Mouse (Mus musculus): ENCODE measurements around the gene Zbtb41. TPM values are rescaled to one million over a fixed set of nuclear protein-coding genes. Genes with fewer than 3 reads are reported as not detected.

Gene Zbtb41
- total RNA-seq, 2 experiments from 2014 or later: 14.3 to 15.3 TPM

DNA sequence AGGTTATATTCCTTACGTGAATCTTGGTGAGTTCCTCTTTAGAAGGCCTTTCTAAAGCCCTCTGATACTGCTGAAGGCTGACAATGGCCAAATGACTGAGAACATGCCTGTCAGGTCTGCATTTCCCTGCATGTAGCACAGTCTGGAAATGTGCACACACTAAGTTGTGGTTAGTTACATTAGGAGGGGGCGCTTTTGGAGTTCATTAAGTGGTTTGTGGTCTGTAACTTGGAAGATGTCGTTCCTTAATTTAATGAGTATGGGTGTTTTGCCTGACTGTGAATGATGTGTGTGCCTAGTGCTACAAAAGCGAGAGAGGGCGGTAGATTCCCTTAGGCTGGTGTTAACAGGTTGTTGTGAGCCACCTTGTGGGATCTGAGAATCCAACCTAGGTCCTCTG, 38.7 kb downstream of the Zbtb41 start:
- intact Hi-C loops (cut with DNase I): no loop called here

GRCm38 (mm10) chr1:139465936-139466335, 43.8 kb downstream of the Zbtb41 start:
- intact Hi-C loops (cut with DNase I): no loop called here

More for the DNA sequence above, 38.7 kb downstream of the Zbtb41 start:
- DNase-seq: no peak

DNA sequence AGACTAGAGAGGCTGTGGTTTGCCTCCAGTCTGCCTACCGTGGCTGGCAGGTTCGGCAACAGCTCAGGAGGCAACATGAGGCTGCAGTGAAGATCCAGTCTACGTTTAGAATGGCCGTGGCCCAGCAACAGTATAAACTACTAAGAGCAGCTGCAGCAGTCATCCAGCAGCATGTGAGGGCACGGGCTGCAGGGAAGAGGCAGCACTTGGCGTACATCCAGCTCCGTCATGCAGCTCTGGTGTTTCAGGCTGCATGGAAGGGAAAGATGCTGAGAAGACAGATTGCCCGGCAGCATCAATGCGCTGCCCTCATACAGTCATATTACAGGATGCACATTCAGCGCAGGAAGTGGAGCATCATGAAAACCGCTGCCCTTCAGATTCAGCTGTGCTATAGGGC, 56.8 kb downstream of the Zbtb41 start:
- intact Hi-C loops (cut with DNase I): no loop called here
- no peak for DNase-seq

More at GRCm38 (mm10) chr1:139465936-139466335, 43.8 kb downstream of the Zbtb41 start:
- no peak for DNase-seq

DNA sequence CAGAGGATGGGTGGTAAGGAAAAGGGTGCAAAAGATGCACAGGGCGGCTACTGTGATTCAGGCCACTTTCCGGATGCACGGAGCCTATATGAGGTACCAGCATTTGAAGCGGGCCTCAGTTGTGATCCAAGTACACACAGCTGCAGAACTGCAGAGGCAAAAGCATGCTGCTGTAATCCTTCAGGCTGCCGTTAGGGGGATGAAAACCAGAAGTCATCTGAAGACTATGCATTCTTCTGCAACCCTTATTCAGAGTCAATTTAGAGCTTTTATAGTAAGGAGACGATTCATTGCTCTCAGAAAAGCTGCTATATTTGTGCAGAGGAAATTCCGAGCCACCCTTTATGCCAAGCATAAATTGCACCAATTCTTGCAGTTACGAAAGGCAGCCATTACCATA, 58.2 kb downstream of the Zbtb41 start:
- DNase-seq: no peak
- intact Hi-C loops (cut with DNase I): no loop called here

DNA sequence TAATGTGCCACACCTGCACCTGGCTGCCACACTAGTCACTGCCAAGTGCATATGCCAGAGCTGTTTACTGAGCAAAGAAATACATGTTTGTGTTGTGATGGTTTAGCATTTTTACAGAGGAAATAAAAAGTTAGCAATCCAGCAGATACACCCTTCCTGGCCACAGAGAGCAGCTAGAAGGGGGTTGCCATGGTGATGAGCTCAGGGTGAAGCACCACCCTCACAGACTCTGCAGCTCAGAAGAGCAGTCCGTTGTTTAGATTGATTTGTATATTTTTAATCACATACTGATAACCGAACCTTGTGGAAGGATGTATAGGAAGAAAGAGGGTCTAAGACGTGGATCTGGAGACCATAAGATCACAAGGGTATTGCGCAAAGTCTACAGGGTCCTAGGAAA, 59.1 kb downstream of the Zbtb41 start:
- DNase-seq: no peak
- intact Hi-C loops (cut with DNase I): no loop called here

DNA sequence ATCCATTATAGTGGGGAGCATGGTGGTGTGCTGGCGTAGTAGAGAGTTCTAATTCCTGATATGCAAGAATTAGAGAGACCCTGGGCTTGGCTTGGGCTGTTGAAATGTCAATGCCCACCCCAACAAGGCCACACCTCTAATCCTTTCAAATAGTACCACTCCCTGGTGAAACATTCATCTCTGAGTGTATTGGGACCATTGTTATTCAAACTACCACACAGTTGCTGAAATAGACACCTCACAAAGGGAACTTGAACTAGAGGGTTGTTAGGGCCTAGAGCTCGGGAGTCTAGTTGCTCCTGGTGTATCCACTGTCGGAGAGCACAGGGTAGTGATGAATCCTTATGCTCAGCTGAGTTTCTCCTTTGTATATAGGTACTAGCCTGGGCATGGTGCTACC, 72.5 kb downstream of the Zbtb41 start:
- no peak for DNase-seq
- intact Hi-C loops (cut with DNase I): no loop called here

DNA sequence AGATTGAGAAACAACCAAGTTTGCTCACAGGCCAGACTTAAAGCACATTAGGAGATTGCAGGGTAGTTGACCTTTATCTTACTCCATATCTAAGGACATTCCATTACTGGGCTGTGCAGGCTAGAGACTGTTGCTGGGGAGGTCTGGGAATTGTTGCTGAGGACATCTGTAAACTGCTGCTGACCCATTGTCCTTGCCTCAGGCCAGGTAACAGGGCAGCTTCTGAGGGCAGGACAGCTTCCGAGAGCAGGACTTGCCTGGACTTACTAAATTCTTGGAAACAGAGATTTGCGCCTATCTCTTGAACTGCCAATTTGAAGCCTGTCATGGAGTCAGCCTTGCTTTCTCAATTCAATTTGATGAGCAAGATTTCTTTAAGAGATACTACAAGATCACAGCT, 73.3 kb downstream of the Zbtb41 start:
- DNase-seq: no peak
- intact Hi-C loops (cut with DNase I): no loop called here

- intact Hi-C loops (cut with DNase I): no loop called here
- DNase-seq: no peak
Measured at GRCm38 (mm10) chr1:139496212-139496611, 74.1 kb downstream of the Zbtb41 start.

- intact Hi-C loops (cut with DNase I): no loop called here
- DNase-seq: no peak
Measured at GRCm38 (mm10) chr1:139499751-139500150, 77.7 kb downstream of the Zbtb41 start.

- intact Hi-C loops (cut with DNase I): no loop called here
- no peak for DNase-seq
Measured at GRCm38 (mm10) chr1:139501258-139501752, 79.2 kb downstream of the Zbtb41 start, which contains the start of gene F13b. F13b (plus strand) TSS chr1:139501702.

Other genes with a start within 250 kb of the Zbtb41 start
- not detected for gene Crb1, start 45.2 kb upstream of the Zbtb41 start, total RNA-seq (2021)
- under 1 TPM; 0.30 to 0.64 TPM for gene Aspm, start 32.5 kb downstream of the Zbtb41 start, total RNA-seq (2021)
- gene F13b, start 79.4 kb downstream of the Zbtb41 start, total RNA-seq (2021): not detected
- gene Cfhr1, start 138.0 kb downstream of the Zbtb41 start, total RNA-seq (2021): not detected

Data from gastrocnemius, postnatal 36 days (tissue).